Mouse (Mus musculus) hindbrain, embryonic 11.5 days (tissue): Measurements from ENCODE around the gene Apobec3. TPM values are rescaled to one million over a fixed set of nuclear protein-coding genes. Genes with fewer than 3 reads are reported as not detected.

ENCODE experiments used
- ATAC-seq: fragments of 200-750 bp; cut with Nextera tagmentation; 2 replicates; pipeline ENCODE4 v1.8.0; 2017; ENCODE audit warnings: mild to moderate bottlenecking, moderate TSS enrichment, moderate library complexity; ENCODE audit not compliant: low FRiP score
- DNase-seq: peaks from one replicate; pipeline ENCODE4 v3.0.0-alpha.2; 2015; ENCODE audit warnings: low spot score
- H3K27ac ChIP-seq: fragments of 300-500 bp; sonication (generic); 2 replicates; pipeline ENCODE4 v1.5.1; 2014; ENCODE audit warnings: mild to moderate bottlenecking, low read depth, low read length
- H3K27me3 ChIP-seq: fragments of 300-500 bp; sonication (generic); 2 replicates; pipeline ENCODE4 v1.6.1; 2014; ENCODE audit warnings: mild to moderate bottlenecking, low read length, moderate library complexity, mixed read lengths; ENCODE audit not compliant: control insufficient read depth, insufficient read depth
- H3K36me3 ChIP-seq: fragments of 300-500 bp; sonication (generic); 2 replicates; pipeline ENCODE4 v1.6.1; 2014; ENCODE audit warnings: mild to moderate bottlenecking, low read length, moderate library complexity, mixed read lengths; ENCODE audit not compliant: control insufficient read depth, insufficient read depth
- H3K4me1 ChIP-seq: fragments of 300-500 bp; sonication (generic); replicated peaks from 2 replicates; pipeline ENCODE4 v1.6.1; 2014; ENCODE audit warnings: low read length, mixed read lengths; ENCODE audit not compliant: control insufficient read depth, insufficient read depth
- H3K4me2 ChIP-seq: fragments of 300-500 bp; sonication (generic); replicated peaks from 2 replicates; pipeline ENCODE4 v1.6.1; 2014; ENCODE audit warnings: mild to moderate bottlenecking, low read depth, low read length
- H3K4me3 ChIP-seq: fragments of 300-500 bp; sonication (generic); 2 replicates; pipeline ENCODE4 v1.5.1; 2014; ENCODE audit warnings: low read depth, low read length
- H3K9ac ChIP-seq: fragments of 300-500 bp; sonication (generic); 2 replicates; pipeline ENCODE4 v1.6.1; 2014; ENCODE audit warnings: low read depth, low read length
- H3K9me3 ChIP-seq: fragments of 300-500 bp; sonication (generic); 2 replicates; pipeline ENCODE4 v1.6.1; 2016; ENCODE audit warnings: low read length; ENCODE audit not compliant: control insufficient read depth
- WGBS: fragments of 180-500 bp; shearing (Covaris S2); extraction: QIAGEN DNeasy Blood & Tissue Kit; methylation state at CpG from one replicate; pipeline ENCODE4 v1.1.7; 2014; 5-methylcytosine and 5-hydroxymethylcytosine counted together
- polyA plus RNA-seq: library from polyadenylated mRNA; unstranded; fragments of >200 nt; fragmentation: Nextera tagmentation; extraction: Ambion mirVana; gene quantifications from 2 replicates; pipeline ENCODE4 v1.2.1, GENCODE M21; 2014

Gene Apobec3
- polyA plus RNA-seq, 1 experiment from 2014 or later: 9.3 TPM

DNA sequence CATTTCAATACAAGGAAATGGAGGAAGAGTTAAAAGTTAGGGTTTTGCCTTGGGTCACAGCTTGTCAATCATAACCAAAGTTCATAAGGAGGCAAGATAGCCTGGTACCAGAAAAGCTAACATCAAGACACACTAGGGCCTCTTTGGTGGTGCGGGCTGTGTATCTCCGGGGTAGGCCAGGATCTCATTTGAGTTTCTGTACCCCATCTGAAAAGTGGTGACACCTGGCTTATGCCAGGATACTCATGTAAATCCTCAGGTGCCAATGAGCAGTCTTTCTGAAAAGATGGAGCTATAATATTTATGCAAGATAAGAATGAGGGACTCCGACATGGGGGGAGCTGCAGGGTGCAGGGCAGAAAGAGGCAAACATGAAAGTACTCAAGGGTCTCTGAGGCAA, 36.9 kb downstream of the Apobec3 start:
- H3K36me3 ChIP-seq: no peaks in the 10 kb centered on the region
- H3K4me1 ChIP-seq: peaks cover under 1% of the 10 kb centered on the region; the same call in 1 of the 2 replicates
- H3K9ac ChIP-seq: no peak overlapping the region
- no peak overlapping the region; the same call in 1 of the 2 replicates for H3K4me2 ChIP-seq
- 91% methylated on average over 3 of the region's 3 CpGs for WGBS
- H3K4me3 ChIP-seq: no peak overlapping the region
- no peak overlapping the region for H3K27ac ChIP-seq
- DNase-seq (no peak), ATAC-seq (no peak)
- H3K9me3 ChIP-seq: no peaks in the 10 kb centered on the region
- H3K27me3 ChIP-seq: peaks cover 15% of the 10 kb centered on the region

DNA sequence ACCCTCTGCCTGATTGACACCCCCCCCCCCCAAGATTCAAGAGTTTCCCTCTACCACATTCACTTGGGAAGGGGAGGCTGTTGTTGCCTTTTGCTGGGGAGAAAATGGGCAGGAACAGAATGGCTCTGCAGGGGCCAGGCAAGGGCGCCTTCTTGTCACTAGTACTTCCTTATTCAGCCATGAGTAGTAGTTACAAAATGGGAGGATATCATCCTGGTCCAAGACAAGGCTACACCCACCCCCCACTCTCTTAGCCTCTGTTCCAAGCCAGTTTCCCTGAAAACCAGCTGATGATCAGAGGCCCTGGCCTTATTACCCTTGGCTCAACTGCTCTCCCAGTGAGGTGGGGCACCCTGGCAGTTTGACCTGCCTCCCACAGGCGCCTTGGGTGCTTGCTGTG, 37.3 kb downstream of the Apobec3 start:
- 94% methylated on average over 2 of the region's 2 CpGs for WGBS
- Histone ChIP-seq H3K9ac (no peak overlapping the region), H3K4me3 (no peak overlapping the region), H3K27ac (no peak overlapping the region), H3K4me1 (peaks cover 4% of the 10 kb centered on the region), H3K36me3 (no peaks in the 10 kb centered on the region), H3K4me2 (no peak overlapping the region), H3K9me3 (no peaks in the 10 kb centered on the region), H3K27me3 (peaks cover 19% of the 10 kb centered on the region)
- DNase-seq (no peak), ATAC-seq (no peak)

DNA sequence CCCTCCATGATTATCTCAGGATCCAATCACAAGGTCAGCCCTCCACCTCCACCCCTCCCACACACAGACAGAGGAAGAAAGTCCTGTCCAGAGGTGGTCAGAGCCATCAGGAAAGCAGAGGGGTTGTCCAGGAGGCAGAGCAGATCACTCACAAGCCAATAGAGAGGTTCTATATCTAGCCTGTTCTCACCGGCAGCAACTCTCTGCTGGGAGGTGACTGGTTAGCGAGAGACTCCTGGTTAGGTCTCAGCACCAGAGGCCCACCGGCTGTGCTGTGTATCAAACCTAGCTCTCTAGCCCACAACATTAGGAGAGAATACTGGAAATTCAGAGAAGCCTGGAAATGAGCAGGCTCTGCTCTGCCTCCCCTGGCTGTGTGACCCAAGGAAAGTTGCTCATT, 38.3 kb downstream of the Apobec3 start:
- ATAC-seq (no peak), DNase-seq (no peak)
- WGBS: 83% methylated on average over 3 of the region's 3 CpGs
- Histone ChIP-seq H3K4me3 (no peak overlapping the region), H3K4me2 (no peak overlapping the region), H3K27me3 (peaks cover 20% of the 10 kb centered on the region), H3K4me1 (peaks cover 5% of the 10 kb centered on the region), H3K27ac (no peak overlapping the region), H3K9ac (no peak overlapping the region), H3K36me3 (no peaks in the 10 kb centered on the region), H3K9me3 (no peaks in the 10 kb centered on the region)

DNA sequence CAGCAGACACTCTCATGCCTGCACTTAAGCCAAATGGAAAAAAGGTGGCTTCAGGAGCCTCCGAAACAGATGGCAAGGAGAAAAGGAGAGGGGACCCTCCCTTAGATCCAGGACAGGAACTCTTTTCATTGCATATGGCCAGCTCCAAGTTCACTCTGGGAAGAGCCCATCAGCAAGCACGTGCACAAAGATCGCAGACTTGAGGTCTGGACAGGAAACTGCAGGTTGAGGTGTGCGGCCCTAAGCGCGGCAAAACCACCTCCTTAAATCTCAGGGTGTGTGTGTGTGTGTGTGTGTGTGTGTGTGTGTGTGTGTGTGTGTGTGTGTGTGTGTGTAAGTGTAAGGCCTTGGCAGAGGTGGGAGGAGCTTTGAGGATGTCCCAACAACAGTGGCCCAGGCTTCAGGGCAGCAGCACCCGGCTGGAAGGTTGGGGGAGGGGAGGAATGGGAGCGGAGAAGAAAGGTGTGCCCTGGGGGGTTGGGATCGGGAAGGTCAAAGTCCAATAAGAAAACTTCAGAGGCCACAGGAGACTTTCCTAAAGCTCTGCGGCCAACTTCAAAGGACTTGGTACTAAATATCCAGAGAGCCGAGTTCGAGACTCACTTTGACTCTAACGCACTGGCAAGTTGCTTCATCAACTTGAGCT, 40.2 kb downstream of the Apobec3 start:
- Histone ChIP-seq H3K27me3 (peaks cover 20% of the 10 kb centered on the region), H3K27ac (no peak overlapping the region), H3K36me3 (no peaks in the 10 kb centered on the region), H3K4me2 (peak overlapping the region; percentile 84), H3K9me3 (no peaks in the 10 kb centered on the region), H3K9ac (no peak overlapping the region), H3K4me3 (peak overlapping the region; percentile 65; the same call in 1 of the 2 replicates), H3K4me1 (peaks cover 5% of the 10 kb centered on the region)
- no peak for ATAC-seq
- no peak for DNase-seq
- 16% methylated on average over 13 of the region's 13 CpGs for WGBS

DNA sequence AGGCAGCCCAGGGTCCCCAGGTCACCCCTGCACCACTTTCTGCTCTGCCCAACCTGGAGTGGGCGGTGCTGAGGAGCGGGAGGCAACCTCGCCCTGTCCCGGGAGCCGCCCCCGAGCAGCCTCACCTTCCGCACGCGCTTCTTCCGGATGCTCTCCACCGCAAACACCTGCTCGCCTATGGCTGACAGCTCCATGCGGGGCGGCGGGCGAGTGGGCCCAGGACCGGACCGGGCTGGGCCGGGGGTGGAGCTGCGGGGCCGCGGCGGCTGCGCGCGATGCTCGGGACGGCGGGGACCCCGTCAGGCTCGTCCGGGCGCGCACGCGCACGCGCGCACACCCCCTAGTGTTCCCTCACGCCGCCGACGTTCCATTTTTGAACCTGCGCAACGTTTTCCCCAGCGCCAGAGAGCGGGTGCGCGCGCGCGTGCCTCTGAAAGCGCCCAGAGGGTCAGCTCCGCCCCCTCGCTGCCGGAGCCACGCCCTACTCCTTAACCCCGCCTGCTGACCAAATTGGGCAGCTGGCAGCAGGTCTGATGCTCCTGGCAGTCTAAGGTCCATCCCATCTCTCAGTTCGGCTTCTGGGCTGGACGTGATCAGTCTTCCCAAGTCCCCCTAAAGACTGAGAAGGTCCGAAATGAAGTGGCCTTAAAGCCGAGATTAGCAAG, 41.0 kb downstream of the Apobec3 start:
- Histone ChIP-seq H3K9ac (peak overlapping the region; percentile 59; the same call in 1 of the 2 replicates), H3K36me3 (no peaks in the 10 kb centered on the region), H3K9me3 (no peaks in the 10 kb centered on the region), H3K4me3 (peak overlapping the region; percentile 65), H3K4me2 (peak overlapping the region; percentile 84), H3K27me3 (peaks cover 20% of the 10 kb centered on the region), H3K27ac (no peak overlapping the region), H3K4me1 (peaks cover 5% of the 10 kb centered on the region)
- peak; percentile 91 for DNase-seq
- under 1% methylated on average over 52 of the region's 62 CpGs for WGBS
- peak; percentile 50; the same call in 1 of the 2 replicates for ATAC-seq

DNA sequence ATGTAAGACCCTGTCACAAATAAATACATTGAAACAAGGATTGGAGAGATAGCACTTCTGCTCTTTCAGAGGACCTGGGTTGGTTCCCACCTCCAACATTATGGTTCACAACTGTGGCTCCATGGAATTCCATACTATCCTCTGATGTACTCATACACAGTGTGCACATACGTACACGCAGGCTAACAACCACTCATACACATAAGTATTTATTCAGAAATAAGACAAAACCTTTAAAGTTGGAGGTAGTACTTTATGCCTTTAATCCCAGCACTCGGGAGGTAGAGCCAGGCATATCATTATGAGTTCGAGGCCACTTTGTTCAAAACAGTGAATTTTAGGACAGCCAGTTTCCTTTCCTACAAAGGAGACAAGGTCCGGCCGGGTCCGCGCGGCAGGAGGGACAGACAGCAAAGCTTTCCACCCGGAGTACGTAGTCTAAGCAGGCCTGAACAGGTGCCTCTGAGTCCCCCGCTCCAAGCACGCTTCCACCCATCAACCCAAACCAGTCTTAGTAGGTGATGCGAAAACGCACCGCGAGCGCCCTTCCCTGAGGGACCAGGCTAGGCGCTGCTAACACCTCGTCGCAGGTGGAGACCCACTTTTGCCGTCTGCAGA, 41.7 kb downstream of the Apobec3 start:
- 0 out of 2 replicates have a peak, but pooled peaks have one; percentile 45 for ATAC-seq
- 4% methylated on average over 22 of the region's 22 CpGs for WGBS
- no peak for DNase-seq
- H3K27me3 ChIP-seq: peaks cover 20% of the 10 kb centered on the region
- no peak overlapping the region for H3K9ac ChIP-seq
- H3K4me2 ChIP-seq: peak overlapping the region; percentile 84
- H3K4me3 ChIP-seq: peak overlapping the region; percentile 65; the same call in 1 of the 2 replicates
- H3K4me1 ChIP-seq: peaks cover 5% of the 10 kb centered on the region
- H3K27ac ChIP-seq: no peak overlapping the region
- no peaks in the 10 kb centered on the region for H3K9me3 ChIP-seq
- no peaks in the 10 kb centered on the region for H3K36me3 ChIP-seq

DNA sequence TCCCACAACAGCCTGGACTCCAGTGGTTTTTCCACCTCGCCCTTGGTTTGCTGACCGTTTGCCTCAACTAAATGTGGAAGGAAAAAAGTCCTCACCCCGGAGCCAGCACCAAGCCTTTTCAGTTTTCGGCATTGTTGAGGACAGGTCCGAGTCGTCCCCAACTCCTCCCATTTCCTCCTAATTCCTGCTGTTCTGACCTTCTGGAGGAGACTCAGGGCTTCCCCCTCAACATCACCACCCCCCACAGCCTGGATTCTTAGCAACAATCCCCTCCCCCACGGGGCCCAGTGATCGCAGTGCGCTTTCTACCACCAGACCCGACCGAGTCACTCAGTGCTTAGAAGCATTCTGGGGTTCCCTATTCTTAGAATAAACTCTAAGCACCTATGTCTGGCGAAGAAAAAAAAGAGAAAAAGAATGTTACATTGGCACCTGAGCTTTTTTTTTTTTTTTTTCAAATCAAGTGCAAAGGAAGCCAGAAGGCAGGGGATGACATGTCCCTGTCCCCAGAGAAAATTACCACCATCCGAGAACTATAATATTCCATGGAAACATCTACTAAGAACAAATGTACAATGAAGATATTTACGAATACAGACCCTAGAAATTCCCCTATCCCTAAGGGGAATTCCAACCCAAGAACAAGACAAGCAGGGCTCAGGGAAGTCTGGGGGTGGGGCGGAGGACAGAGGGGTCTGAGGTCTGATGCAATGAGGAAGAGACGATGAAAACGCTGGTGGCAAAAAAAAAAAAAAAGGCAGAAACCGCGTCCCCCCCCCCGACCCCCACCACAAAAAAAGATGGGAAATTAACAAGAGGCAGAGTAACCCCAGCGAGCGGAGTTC, 42.4 kb downstream of the Apobec3 start:
- Histone ChIP-seq H3K4me3 (peak overlapping the region; percentile 20; the same call in 1 of the 2 replicates), H3K27me3 (peaks cover 20% of the 10 kb centered on the region), H3K9ac (no peak overlapping the region), H3K27ac (no peak overlapping the region), H3K9me3 (no peaks in the 10 kb centered on the region), H3K4me2 (peak overlapping the region; percentile 33), H3K4me1 (peaks cover 5% of the 10 kb centered on the region), H3K36me3 (no peaks in the 10 kb centered on the region)
- ATAC-seq: no peak
- DNase-seq: peak; percentile 67
- WGBS: 1% methylated on average over 22 of the region's 22 CpGs

DNA sequence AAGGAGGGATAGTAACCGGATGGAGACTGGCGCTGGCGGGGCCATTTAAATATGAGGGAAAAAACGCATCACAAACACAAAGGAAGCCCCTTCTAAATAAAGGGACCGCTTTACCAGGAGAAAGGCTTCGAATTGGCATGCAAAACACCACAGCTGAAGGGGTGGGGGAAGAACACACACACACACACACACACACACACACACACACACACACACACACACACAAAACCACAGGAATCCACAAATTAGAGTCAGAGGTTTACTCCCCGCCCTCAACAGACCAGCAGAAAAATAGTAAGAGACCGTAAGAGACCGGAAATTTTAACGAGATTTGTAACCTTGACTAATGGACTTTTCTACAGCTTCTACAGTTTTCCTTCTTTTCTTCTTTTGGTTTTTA, 43.3 kb downstream of the Apobec3 start:
- no peak for ATAC-seq

More for the DNA sequence above, 43.3 kb downstream of the Apobec3 start:
- no peak overlapping the region for H3K9ac ChIP-seq
- no peak overlapping the region; the same call in 1 of the 2 replicates for H3K4me2 ChIP-seq
- no peaks in the 10 kb centered on the region for H3K36me3 ChIP-seq
- peak; percentile 59 for DNase-seq
- under 1% methylated on average over 10 of the region's 10 CpGs for WGBS
- H3K4me1 ChIP-seq: peaks cover 5% of the 10 kb centered on the region
- no peak overlapping the region for H3K27ac ChIP-seq
- H3K27me3 ChIP-seq: peaks cover 20% of the 10 kb centered on the region
- no peaks in the 10 kb centered on the region for H3K9me3 ChIP-seq
- H3K4me3 ChIP-seq: no peak overlapping the region
